Mouse (Mus musculus) liver, adult 2 months (tissue): ENCODE results near the gene Pet100. TPM values are rescaled to one million over a fixed set of nuclear protein-coding genes. Genes with fewer than 3 reads are reported as not detected.

Source experiments
- DNase-seq: peaks from one replicate; pipeline ENCODE4 v3.0.0-alpha.2; 2011; ENCODE audit warnings: low read depth, low spot score; ENCODE audit errors: extremely low read depth
- H3K27ac ChIP-seq: fragments of 200-500 bp; replicated peaks from 2 replicates; pipeline ENCODE4 v1.5.1; 2012; ENCODE audit warnings: low read depth, mild to moderate bottlenecking, control low read depth, inconsistent platforms, low read length; ENCODE audit not compliant: insufficient read depth
- H3K27me3 ChIP-seq: fragments of 200-500 bp; 2 replicates; pipeline ENCODE4 v1.6.1; 2012; ENCODE audit warnings: mild to moderate bottlenecking, moderate library complexity, low read length, inconsistent platforms; ENCODE audit not compliant: control insufficient read depth, insufficient read depth
- H3K36me3 ChIP-seq: fragments of 200-500 bp; 2 replicates; pipeline ENCODE4 v1.6.1; 2012; ENCODE audit warnings: low read length, inconsistent platforms; ENCODE audit not compliant: control insufficient read depth, insufficient read depth
- H3K4me1 ChIP-seq: fragments of 200-500 bp; 2 replicates; pipeline ENCODE4 v1.6.1; 2011; ENCODE audit warnings: low read length; ENCODE audit not compliant: control insufficient read depth, insufficient read depth
- H3K4me3 ChIP-seq: fragments of 200-500 bp; 2 replicates; pipeline ENCODE4 v1.5.1; 2011; ENCODE audit warnings: low read depth, mild to moderate bottlenecking, control low read depth, low read length, moderate library complexity; ENCODE audit not compliant: insufficient read depth
- H3K79me2 ChIP-seq: fragments of 200-500 bp; 2 replicates; pipeline ENCODE4 v1.6.1; 2012; ENCODE audit warnings: inconsistent platforms, mild to moderate bottlenecking, low read length, moderate library complexity; ENCODE audit not compliant: control insufficient read depth, insufficient read depth
- H3K9ac ChIP-seq: fragments of 200-500 bp; 2 replicates; pipeline ENCODE4 v1.6.1; 2012; ENCODE audit warnings: low read depth, mild to moderate bottlenecking, control low read depth, inconsistent platforms, low read length
- CTCF ChIP-seq: fragments of 200-500 bp; IDR thresholded peaks from 2 replicates; pipeline ENCODE4 v1.5.1; 2011; ENCODE audit warnings: low read depth, low read length, control low read depth
- POLR2A ChIP-seq: fragments of 200-500 bp; IDR thresholded peaks from 2 replicates; pipeline ENCODE4 v1.6.1; 2011; ENCODE audit warnings: low read length, control low read depth; ENCODE audit not compliant: insufficient read depth; ENCODE audit errors: extremely low read depth
- WGBS: fragments of 180-500 bp; shearing (Covaris S2); methylation state at CpG from one replicate; pipeline ENCODE4 v1.1.7; 2018; 5-methylcytosine and 5-hydroxymethylcytosine counted together
- polyA plus RNA-seq: library from polyadenylated mRNA; depleted of rRNA; stranded (reverse); fragments of >200 nt; gene quantifications from 2 replicates; pipeline ENCODE4 v1.2.3, GENCODE M21; 2012
- total RNA-seq: library from RNA; depleted of rRNA; stranded (reverse); fragments of >200 nt; gene quantifications from 2 replicates; pipeline ENCODE4 v1.2.3, GENCODE M21; 2014

Gene Pet100
- total and polyA plus RNA-seq, 2 experiments: 12.8 to 26.1 TPM

GRCm38 (mm10) chr8:3628014-3628413 lies 6.7 kb downstream of the Pet100 start:
- no peak overlapping the region for H3K4me3 ChIP-seq
- no peak overlapping the region for H3K9ac ChIP-seq
- WGBS: 30% methylated on average over 5 of the region's 5 CpGs
- no peak overlapping the region for H3K27ac ChIP-seq
- TF ChIP-seq POLR2A: no peak
- TF ChIP-seq CTCF: peak; percentile 27; the same call in 1 of the 2 replicates
- peak; percentile 47 for DNase-seq
- H3K79me2 ChIP-seq: no peaks in the 10 kb centered on the region; the same call in 1 of the 2 replicates
- H3K27me3 ChIP-seq: no peaks in the 10 kb centered on the region
- peaks cover 4% of the 10 kb centered on the region for H3K4me1 ChIP-seq
- H3K36me3 ChIP-seq: no peaks in the 10 kb centered on the region

DNA sequence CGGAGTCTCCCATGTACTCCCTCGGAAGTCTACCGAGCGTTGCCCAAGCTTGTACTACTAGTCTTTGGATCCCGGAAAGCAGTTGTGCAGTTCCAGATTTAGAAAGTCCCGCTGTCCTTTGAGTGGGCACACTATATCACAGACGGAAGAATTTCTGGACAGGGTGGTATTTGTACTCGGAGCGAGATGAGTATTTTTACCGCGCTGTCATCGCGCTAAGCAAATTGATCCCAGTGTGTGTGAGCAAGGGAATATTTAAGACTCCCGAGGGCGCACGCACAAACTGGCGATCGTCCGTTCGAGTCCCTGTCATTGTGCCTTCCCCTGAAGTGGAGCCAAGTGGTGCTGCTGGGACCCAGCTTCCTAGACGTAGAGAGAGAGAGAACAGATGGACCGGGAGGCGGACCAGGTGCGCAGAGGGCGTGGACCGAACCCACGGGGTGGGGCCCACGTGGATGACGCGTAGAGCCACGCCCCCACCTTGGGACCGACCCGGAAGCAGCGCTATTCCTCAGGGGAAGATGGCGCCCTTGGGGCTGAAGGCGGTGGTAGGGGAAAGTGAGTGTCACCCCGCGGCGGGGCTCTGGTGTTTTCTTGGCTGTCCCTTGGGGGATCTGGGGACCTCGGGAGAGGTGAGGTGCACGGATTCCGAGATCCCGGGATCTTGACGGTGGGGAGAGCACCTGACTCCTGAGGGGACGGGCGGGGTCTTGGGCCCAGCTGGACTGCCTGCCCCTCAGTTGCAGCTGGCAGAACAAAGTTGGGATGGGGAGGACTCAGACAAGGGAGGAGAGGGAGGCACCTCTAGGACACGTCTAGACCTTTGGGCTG lies 9.5 kb downstream of the Pet100 start, which contains the start of gene Stxbp2:
Gene Stxbp2, plus strand, starts transcription at position 309 of the 831 bp plus-strand sequence.
- TF ChIP-seq POLR2A: 0 out of 2 replicates have a peak, but pooled peaks have one; percentile 24
- TF ChIP-seq CTCF: no peak
- Histone ChIP-seq H3K4me1 (peaks cover 4% of the 10 kb centered on the region), H3K36me3 (peaks cover 3% of the 10 kb centered on the region), H3K27me3 (no peaks in the 10 kb centered on the region), H3K79me2 (no peaks in the 10 kb centered on the region; the same call in 1 of the 2 replicates), H3K27ac (no peak within 1 kb of the TSS), H3K9ac (peak within 1 kb of the TSS; percentile 66), H3K4me3 (peak within 1 kb of the TSS; percentile 73)
- 4% methylated on average over 47 of the region's 47 CpGs for WGBS
- peak; percentile 64 for DNase-seq

DNA sequence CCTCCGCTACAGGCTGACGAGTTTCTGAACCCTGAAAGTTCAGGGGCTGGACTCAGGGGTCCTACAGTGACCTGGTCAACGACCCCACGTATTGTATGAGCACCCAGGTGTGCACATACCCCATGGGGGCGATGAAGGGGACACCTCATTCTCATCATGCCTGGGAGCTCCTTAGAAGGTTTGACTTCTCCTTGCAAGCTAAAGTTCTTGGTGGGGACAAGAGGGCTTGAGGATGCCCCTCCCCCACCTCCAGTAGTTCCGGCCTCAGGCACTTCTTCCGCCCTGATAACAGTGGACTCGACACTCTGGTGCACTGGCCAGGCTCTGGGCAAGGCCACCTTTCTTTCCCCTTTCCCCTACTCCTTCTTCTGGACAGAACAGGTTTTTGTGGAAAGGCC lies 10.1 kb downstream of the Pet100 start:
- Histone ChIP-seq H3K79me2 (no peaks in the 10 kb centered on the region; the same call in 1 of the 2 replicates), H3K4me1 (peaks cover 4% of the 10 kb centered on the region), H3K36me3 (peaks cover 6% of the 10 kb centered on the region), H3K9ac (peak overlapping the region; percentile 66), H3K27me3 (no peaks in the 10 kb centered on the region), H3K27ac (no peak overlapping the region), H3K4me3 (peak overlapping the region; percentile 73)
- TF ChIP-seq POLR2A (no peak), CTCF (no peak)
- 7% methylated on average over 8 of the region's 8 CpGs for WGBS
- DNase-seq: no peak

DNA sequence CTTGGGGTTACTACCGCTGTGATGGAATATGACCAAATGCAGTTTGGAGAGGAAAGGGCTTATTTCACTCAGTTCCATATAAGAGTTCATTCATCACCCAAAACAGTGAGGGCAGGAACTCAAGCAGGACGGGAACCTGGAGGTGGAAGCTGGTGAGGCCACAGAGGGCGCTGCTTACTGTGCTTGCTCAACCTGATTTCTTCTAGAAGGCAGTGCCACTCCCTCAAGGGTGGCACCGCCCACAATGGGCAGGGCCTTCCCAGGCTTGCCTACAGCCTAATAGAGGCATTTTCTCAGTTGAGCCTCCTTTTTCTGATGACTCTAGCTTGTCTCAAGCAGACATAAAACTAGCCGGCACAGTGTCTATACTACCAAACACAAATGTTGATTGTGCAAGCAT lies 24.5 kb downstream of the Pet100 start:
- no peaks in the 10 kb centered on the region for H3K79me2 ChIP-seq
- H3K4me1 ChIP-seq: no peaks in the 10 kb centered on the region
- H3K36me3 ChIP-seq: peaks cover 2% of the 10 kb centered on the region; the same call in 1 of the 2 replicates
- TF ChIP-seq POLR2A (no peak), CTCF (peak; percentile 67)
- H3K27ac ChIP-seq: no peak overlapping the region
- 13% methylated on average over 5 of the region's 5 CpGs for WGBS
- H3K27me3 ChIP-seq: no peaks in the 10 kb centered on the region
- no peak overlapping the region for H3K9ac ChIP-seq
- DNase-seq: peak; percentile 75
- H3K4me3 ChIP-seq: no peak overlapping the region

DNA sequence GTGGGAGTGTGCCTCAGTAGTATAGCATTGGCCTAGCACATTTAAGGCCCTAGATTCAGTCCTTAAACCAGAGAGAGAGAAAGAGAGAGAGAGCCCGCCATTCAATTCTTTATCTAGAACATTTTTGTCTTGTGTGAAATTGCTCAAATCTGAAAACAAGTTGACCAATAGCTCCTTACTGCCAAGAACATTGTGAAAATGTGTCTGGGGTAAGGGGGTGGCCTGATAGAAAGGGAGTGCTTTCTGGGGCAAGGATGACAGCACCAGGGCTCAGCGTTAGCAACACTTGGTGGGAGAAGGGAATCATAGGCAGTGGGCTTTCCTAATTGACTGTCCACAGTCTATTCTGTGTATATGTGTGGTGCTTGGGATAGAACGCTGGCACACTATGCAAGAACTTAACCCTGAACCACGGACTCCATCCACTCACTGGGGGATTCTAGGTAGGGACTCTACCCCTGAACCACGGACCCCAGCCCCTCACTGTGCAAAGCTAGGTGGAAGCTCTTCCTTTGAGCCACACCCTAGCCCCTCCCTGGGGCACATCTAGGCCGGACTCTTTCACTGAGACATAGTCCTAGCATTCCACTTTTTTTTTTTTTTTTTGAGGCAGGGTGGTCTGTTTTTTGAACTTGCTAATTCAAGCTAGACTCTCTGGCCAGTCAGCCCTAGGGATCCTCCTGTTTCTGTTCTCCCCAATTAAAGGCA lies 25.6 kb downstream of the Pet100 start:
- H3K27me3 ChIP-seq: no peaks in the 10 kb centered on the region; the same call in 1 of the 2 replicates
- peak; percentile 74 for DNase-seq
- 82% methylated on average over 6 of the region's 6 CpGs for WGBS
- 0 out of 2 replicates have a peak, but pooled peaks cover under 1% of the 10 kb centered on the region for H3K36me3 ChIP-seq
- H3K4me3 ChIP-seq: no peak overlapping the region
- no peaks in the 10 kb centered on the region for H3K79me2 ChIP-seq
- no peak overlapping the region for H3K27ac ChIP-seq
- no peak overlapping the region for H3K9ac ChIP-seq
- no peaks in the 10 kb centered on the region for H3K4me1 ChIP-seq
- TF ChIP-seq CTCF: no peak
- no peak for TF ChIP-seq POLR2A
